Mouse (Mus musculus) ES-E14 (cell line): ENCODE measurements around the gene Fam168a.

Source experiments
- CHD2 ChIP-seq: IDR thresholded peaks from 2 replicates; pipeline ENCODE4 v1.6.1; 2014; ENCODE audit warnings: mild to moderate bottlenecking, low read depth, low read length, inconsistent platforms
- MAFK ChIP-seq: IDR thresholded peaks from 2 replicates; pipeline ENCODE4 v1.6.1; 2014; ENCODE audit warnings: mild to moderate bottlenecking, low read depth, low read length, inconsistent platforms; ENCODE audit not compliant: insufficient read depth
- ZC3H11A ChIP-seq: IDR thresholded peaks from 2 replicates; pipeline ENCODE4 v1.6.1; 2012; ENCODE audit warnings: low read depth, mild to moderate bottlenecking, inconsistent platforms, low read length, borderline replicate concordance
- ZNF384 ChIP-seq: IDR thresholded peaks from 2 replicates; pipeline ENCODE4 v1.6.1; 2012; ENCODE audit warnings: low read depth, low read length, inconsistent platforms

DNA sequence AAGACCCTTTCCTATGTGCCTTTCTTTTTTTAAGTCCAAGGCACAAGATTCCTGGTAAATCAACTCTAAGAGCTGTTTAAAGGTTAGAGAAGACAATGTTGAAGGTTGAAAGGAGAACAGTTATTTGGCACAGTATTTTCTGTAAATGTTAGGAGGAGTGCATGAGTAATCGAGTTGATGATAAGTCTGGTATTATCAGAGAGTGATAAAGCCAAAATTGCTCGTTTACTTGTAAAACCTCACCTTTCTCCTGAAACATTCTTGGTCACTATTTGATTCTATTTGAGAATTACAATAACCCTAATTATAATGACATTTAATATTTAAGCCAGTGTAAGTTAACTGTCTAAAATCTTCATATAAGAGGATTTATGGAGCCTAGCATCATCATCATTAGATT is 23.3 kb downstream of the Fam168a start:
- no peak for TF ChIP-seq CHD2
- no peak for TF ChIP-seq ZC3H11A
- no peak for TF ChIP-seq ZNF384
- no peak for TF ChIP-seq MAFK
